Mouse (Mus musculus) liver, adult 2 months (tissue): ENCODE data around the gene Lin7c. TPM values are rescaled to one million over a fixed set of nuclear protein-coding genes. Genes with fewer than 3 reads are reported as not detected.

Experiments used
- DNase-seq: peaks from one replicate; pipeline ENCODE4 v3.0.0-alpha.2; 2011; ENCODE audit warnings: low read depth, low spot score; ENCODE audit errors: extremely low read depth
- H3K27ac ChIP-seq: fragments of 200-500 bp; replicated peaks from 2 replicates; pipeline ENCODE4 v1.5.1; 2012; ENCODE audit warnings: low read depth, mild to moderate bottlenecking, control low read depth, inconsistent platforms, low read length; ENCODE audit not compliant: insufficient read depth
- H3K27me3 ChIP-seq: fragments of 200-500 bp; 2 replicates; pipeline ENCODE4 v1.6.1; 2012; ENCODE audit warnings: mild to moderate bottlenecking, moderate library complexity, low read length, inconsistent platforms; ENCODE audit not compliant: control insufficient read depth, insufficient read depth
- H3K36me3 ChIP-seq: fragments of 200-500 bp; 2 replicates; pipeline ENCODE4 v1.6.1; 2012; ENCODE audit warnings: low read length, inconsistent platforms; ENCODE audit not compliant: control insufficient read depth, insufficient read depth
- H3K4me1 ChIP-seq: fragments of 200-500 bp; 2 replicates; pipeline ENCODE4 v1.6.1; 2011; ENCODE audit warnings: low read length; ENCODE audit not compliant: control insufficient read depth, insufficient read depth
- H3K4me3 ChIP-seq: fragments of 200-500 bp; 2 replicates; pipeline ENCODE4 v1.5.1; 2011; ENCODE audit warnings: low read depth, mild to moderate bottlenecking, control low read depth, low read length, moderate library complexity; ENCODE audit not compliant: insufficient read depth
- H3K79me2 ChIP-seq: fragments of 200-500 bp; 2 replicates; pipeline ENCODE4 v1.6.1; 2012; ENCODE audit warnings: inconsistent platforms, mild to moderate bottlenecking, low read length, moderate library complexity; ENCODE audit not compliant: control insufficient read depth, insufficient read depth
- H3K9ac ChIP-seq: fragments of 200-500 bp; 2 replicates; pipeline ENCODE4 v1.6.1; 2012; ENCODE audit warnings: low read depth, mild to moderate bottlenecking, control low read depth, inconsistent platforms, low read length
- CTCF ChIP-seq: fragments of 200-500 bp; IDR thresholded peaks from 2 replicates; pipeline ENCODE4 v1.5.1; 2011; ENCODE audit warnings: low read depth, low read length, control low read depth
- POLR2A ChIP-seq: fragments of 200-500 bp; IDR thresholded peaks from 2 replicates; pipeline ENCODE4 v1.6.1; 2011; ENCODE audit warnings: low read length, control low read depth; ENCODE audit not compliant: insufficient read depth; ENCODE audit errors: extremely low read depth
- WGBS: fragments of 180-500 bp; shearing (Covaris S2); methylation state at CpG from one replicate; pipeline ENCODE4 v1.1.7; 2018; 5-methylcytosine and 5-hydroxymethylcytosine counted together
- polyA plus RNA-seq: library from polyadenylated mRNA; depleted of rRNA; stranded (reverse); fragments of >200 nt; gene quantifications from 2 replicates; pipeline ENCODE4 v1.2.3, GENCODE M21; 2012
- total RNA-seq: library from RNA; depleted of rRNA; stranded (reverse); fragments of >200 nt; gene quantifications from 2 replicates; pipeline ENCODE4 v1.2.3, GENCODE M21; 2014

The Lin7c gene
- total and polyA plus RNA-seq, 2 experiments = 5.4 to 35.8 TPM

- Histone ChIP-seq H3K27ac (no peak overlapping the region), H3K27me3 (no peaks in the 10 kb centered on the region), H3K4me3 (no peak overlapping the region), H3K79me2 (peaks cover 43% of the 10 kb centered on the region), H3K4me1 (peaks cover 48% of the 10 kb centered on the region), H3K36me3 (no peaks in the 10 kb centered on the region; the same call in 1 of the 2 replicates), H3K9ac (no peak overlapping the region)
- no peak for TF ChIP-seq POLR2A
- no peak for TF ChIP-seq CTCF
- WGBS = 83% methylated on average over 3 of the region's 3 CpGs
- DNase-seq = no peak
Observed at GRCm38 (mm10) chr2:109929256-109929655, 38.6 kb downstream of the Lin7c start.

- H3K27ac ChIP-seq = peak overlapping the region; percentile 40; the same call in 1 of the 2 replicates
Observed at GRCm38 (mm10) chr2:109930366-109930765, 39.7 kb downstream of the Lin7c start.

GRCm38 (mm10) chr2:109930771-109931170 is 40.1 kb downstream of the Lin7c start:
- peaks cover 56% of the 10 kb centered on the region for H3K4me1 ChIP-seq
- H3K27me3 ChIP-seq = no peaks in the 10 kb centered on the region
- WGBS = 76% methylated on average over 4 of the region's 4 CpGs

More at GRCm38 (mm10) chr2:109930366-109930765, 39.7 kb downstream of the Lin7c start:
- peaks cover 57% of the 10 kb centered on the region for H3K4me1 ChIP-seq
- 94% methylated on average over 5 of the region's 5 CpGs for WGBS
- DNase-seq = no peak
- peaks cover 2% of the 10 kb centered on the region; the same call in 1 of the 2 replicates for H3K36me3 ChIP-seq
- TF ChIP-seq POLR2A (no peak), CTCF (no peak)
- H3K9ac ChIP-seq = no peak overlapping the region
- H3K27me3 ChIP-seq = no peaks in the 10 kb centered on the region
- H3K79me2 ChIP-seq = peaks cover 51% of the 10 kb centered on the region
- H3K4me3 ChIP-seq = no peak overlapping the region

DNA sequence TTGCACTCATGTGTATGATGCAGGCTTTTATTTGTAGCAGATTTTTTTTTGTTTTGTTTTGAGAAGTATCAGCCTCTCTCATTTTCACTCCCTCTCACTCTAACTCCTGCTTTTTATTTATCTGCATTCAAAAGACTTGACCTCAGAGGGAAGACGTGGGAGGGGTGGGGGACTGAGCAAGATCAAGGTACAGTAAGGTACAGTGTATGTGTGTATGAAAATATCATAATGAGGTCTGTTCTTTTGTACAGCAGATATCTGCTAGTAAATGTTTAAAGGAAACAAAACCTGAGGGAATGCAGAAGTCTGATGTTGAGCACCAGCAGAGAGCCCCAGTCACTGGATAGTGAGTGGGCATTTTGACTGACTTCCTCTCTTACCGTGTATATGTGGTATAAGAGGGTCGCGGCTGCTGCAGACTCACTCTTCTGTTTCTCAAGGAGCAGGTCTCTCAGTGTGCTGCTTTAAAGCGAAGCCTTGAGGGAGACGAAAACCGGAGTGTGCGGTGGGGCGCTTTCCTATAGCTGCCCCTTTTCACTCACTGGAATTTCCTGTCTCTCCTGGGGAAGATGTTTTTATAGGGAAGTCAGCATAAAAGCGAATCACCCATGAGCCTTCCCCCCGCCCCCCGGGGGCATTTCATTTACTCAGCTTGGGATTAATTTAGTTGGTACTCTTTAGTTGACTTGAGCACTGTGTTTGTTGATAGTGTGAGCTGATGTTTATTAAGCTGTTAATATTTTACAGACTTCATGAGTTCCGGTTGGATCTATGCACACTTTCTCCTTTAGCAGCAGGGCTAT is 41.5 kb downstream of the Lin7c start:
- WGBS = 6% methylated on average over 13 of the region's 13 CpGs

More at GRCm38 (mm10) chr2:109930771-109931170, 40.1 kb downstream of the Lin7c start:
- DNase-seq = peak; percentile 32
- peaks cover 2% of the 10 kb centered on the region; the same call in 1 of the 2 replicates for H3K36me3 ChIP-seq
- no peak overlapping the region for H3K4me3 ChIP-seq
- H3K79me2 ChIP-seq = peaks cover 47% of the 10 kb centered on the region
- TF ChIP-seq CTCF = peak; percentile 38; the same call in 1 of the 2 replicates
- TF ChIP-seq POLR2A = no peak
- no peak overlapping the region for H3K9ac ChIP-seq
- no peak overlapping the region for H3K27ac ChIP-seq

GRCm38 (mm10) chr2:109933151-109933550 is 42.5 kb downstream of the Lin7c start:
- Histone ChIP-seq H3K9ac (peak overlapping the region; percentile 49), H3K27ac (peak overlapping the region; percentile 99), H3K4me3 (no peak overlapping the region), H3K4me1 (peaks cover 49% of the 10 kb centered on the region), H3K79me2 (peaks cover 41% of the 10 kb centered on the region), H3K36me3 (0 out of 2 replicates have a peak, but pooled peaks cover 2% of the 10 kb centered on the region), H3K27me3 (no peaks in the 10 kb centered on the region)
- DNase-seq = peak; percentile 36
- 36% methylated on average over 3 of the region's 3 CpGs for WGBS
- TF ChIP-seq CTCF (no peak), POLR2A (no peak)

More for the DNA sequence above, 41.5 kb downstream of the Lin7c start:
- Histone ChIP-seq H3K27ac (peak overlapping the region; percentile 99), H3K4me3 (peak overlapping the region; percentile 33; the same call in 1 of the 2 replicates), H3K4me1 (peaks cover 58% of the 10 kb centered on the region), H3K9ac (peak overlapping the region; percentile 81), H3K27me3 (no peaks in the 10 kb centered on the region), H3K79me2 (peaks cover 44% of the 10 kb centered on the region), H3K36me3 (0 out of 2 replicates have a peak, but pooled peaks cover 2% of the 10 kb centered on the region)
- peak; percentile 91 for DNase-seq
- no peak for TF ChIP-seq CTCF
- TF ChIP-seq POLR2A = no peak

- peaks cover 43% of the 10 kb centered on the region for H3K79me2 ChIP-seq
- H3K27ac ChIP-seq = peak overlapping the region; percentile 99
- WGBS = 17% methylated on average over 4 of the region's 4 CpGs
- DNase-seq = peak; percentile 64
- H3K4me3 ChIP-seq = no peak overlapping the region
- peaks cover 46% of the 10 kb centered on the region for H3K4me1 ChIP-seq
- H3K36me3 ChIP-seq = 0 out of 2 replicates have a peak, but pooled peaks cover 2% of the 10 kb centered on the region
- TF ChIP-seq CTCF (no peak), POLR2A (no peak)
- H3K9ac ChIP-seq = no peak overlapping the region; the same call in 1 of the 2 replicates
- H3K27me3 ChIP-seq = no peaks in the 10 kb centered on the region
Observed at GRCm38 (mm10) chr2:109934086-109934485, 43.4 kb downstream of the Lin7c start.
